Mouse (Mus musculus): ENCODE measurements around the gene Pde3a.

Pde3a gene

DNA sequence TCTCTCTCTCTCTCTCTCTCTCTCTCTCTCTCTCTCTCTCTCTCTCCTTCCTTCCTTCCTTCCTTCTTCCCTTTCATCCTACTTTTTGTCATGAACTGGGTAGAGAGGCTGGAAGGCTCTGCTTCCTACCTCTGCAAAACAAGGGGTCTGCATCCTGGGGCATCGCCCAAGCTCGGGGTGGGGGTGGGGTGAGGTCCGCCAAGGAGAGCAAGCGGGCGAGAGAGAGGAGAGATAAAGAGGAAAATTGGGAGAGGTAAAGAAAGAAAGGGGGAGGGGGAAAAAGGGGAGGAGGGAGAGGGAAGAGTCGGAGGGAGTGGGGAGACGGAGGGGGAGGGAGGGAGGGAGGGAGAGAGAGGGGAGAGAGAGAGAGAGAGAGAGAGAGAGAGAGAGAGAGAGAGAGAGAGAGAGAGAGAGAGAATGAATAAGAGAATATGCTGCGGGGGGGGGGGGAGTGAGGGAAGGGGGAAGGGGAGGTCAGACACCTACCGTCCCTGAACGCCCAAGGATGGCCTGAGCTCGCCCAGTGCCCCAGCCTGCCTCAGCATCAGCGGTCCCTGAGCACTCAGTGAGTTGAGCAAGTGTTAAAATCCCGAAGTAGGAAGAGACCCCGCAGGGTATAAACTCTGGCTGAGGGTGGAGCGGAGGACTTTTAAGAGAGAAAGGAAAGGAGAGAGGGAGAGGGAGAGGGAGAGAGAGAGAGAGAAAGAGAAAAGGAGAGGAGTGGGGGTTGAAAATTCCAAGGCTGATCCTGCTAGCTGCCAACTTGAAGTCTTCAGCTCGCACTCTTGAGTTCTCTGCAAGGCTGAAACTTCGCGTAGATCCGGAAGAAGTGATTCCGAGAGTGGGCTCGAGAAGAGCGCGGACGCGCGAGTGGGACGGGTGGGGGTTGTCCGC, at the start of gene Pde3a:
Pde3a (plus strand) TSS at position 579 of the 894 bp plus-strand sequence.
- DNase-seq (ENCODE audit: low spot score) = no peak

- no peak for DNase-seq (ENCODE audit: low spot score)
Measured at GRCm38 (mm10) chr6:141200173-141200615, 48.9 kb upstream of the Pde3a start.

- DNase-seq (ENCODE audit: low spot score) = no peak
Measured at GRCm38 (mm10) chr6:141207531-141207930, 41.5 kb upstream of the Pde3a start.

GRCm38 (mm10) chr6:141208283-141208872, 40.7 kb upstream of the Pde3a start:
- no peak for DNase-seq (ENCODE audit: low spot score)

- no peak for DNase-seq (ENCODE audit: low spot score)
Measured at GRCm38 (mm10) chr6:141210021-141210420, 39.0 kb upstream of the Pde3a start.

GRCm38 (mm10) chr6:141221081-141221480, 28.0 kb upstream of the Pde3a start:
- DNase-seq (ENCODE audit: low spot score) = no peak

GRCm38 (mm10) chr6:141226851-141227657, 22.0 kb upstream of the Pde3a start:
- DNase-seq (ENCODE audit: low spot score) = no peak

DNA sequence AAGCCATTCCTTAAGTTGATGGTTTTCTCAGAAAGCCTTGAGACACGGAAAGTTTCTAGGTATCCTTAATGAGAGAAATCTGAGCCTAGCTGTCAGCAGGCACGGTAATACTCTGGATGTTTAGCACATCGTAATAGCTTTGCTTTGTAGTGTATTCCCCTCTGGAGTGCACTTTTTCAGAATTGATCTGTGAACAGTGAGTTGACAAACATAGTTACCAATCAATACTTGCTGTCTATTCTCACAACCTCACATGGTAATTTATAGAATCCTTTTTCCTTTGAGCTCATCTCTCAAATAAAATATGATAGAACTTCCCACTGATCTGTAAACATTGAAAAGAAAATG, 21.4 kb upstream of the Pde3a start:
- no peak for DNase-seq (ENCODE audit: low spot score)

GRCm38 (mm10) chr6:141232756-141233382, 16.2 kb upstream of the Pde3a start:
- DNase-seq (ENCODE audit: low spot score) = no peak

DNA sequence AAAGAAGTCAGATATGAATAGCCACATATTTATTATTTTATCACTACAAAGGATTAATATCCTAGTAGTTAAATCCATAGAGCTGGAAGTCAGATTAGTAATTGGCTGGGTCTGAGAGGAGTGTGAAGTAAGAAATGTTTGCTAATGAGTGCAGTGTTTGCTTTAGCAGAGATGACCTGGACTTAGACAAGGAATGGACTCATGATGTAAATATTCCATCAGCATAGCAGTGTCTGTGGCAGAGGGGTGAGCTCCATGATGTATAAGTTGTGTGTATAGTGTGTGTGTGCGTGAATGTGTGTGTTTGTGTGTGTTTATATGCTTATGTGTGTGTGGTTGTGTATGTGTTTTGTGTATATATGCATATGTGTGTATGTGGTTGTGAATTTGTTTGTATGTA, 7.3 kb upstream of the Pde3a start:
- no peak for DNase-seq (ENCODE audit: low spot score)

DNA sequence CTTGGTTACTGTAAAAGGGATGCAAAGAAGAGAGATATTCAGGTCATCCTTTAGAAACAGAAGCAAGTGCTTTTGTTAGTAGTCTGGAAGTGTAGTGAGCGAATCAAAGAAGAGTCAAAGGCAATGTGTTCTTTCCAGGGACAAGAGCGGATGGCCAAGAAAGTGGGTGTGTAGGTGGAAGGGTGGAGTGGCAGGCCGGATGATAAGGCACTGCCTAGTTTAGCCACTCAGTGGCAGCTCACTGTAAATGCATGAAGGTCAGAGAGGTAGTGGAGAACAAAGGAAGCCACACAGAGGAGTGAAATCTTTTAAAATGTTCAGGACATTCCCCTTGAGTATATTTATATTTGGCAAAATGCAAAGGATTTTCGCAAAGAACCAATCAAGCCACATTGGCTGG, 4.0 kb upstream of the Pde3a start:
- DNase-seq (ENCODE audit: low spot score) = no peak

DNA sequence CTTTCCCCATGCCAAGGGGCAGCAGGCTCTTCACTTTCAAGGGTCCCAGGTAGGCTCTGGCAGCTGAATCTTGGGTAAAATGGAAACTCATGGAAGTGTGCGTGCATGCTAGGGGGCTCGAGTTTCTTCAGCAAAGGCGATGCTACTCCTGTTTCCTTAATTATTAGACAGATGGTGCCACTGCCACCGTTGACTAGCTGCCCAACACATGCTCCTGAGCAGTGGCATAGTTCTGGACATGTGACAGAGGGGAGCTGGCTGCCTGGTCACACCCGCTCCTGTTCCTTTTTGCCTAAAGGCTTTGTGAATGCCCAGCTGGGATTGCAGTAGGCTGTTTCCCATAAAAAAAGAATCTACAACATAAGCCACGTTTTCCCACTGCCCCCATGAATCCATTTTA, 2.7 kb upstream of the Pde3a start:
- no peak for DNase-seq (ENCODE audit: low spot score)

DNA sequence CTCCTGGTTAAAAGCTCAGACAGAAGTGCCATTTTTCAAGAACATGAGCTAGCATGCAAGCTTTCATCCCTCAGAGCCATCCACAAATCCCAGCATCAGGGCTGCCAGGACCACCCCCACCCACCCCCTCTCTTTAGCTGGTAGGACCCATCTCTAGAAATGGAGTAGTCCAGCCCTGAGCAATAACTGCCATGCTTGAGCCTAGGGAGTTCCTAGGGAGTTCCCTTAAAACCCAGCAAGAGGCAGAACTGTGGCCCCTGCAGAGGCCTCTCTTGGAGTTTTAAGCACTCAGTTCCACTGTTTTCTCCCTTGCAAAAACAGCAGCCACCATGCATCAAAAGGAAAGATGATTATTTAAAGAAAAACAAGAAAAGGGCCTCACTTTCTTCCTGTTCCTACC, 988 bp upstream of the Pde3a start:
- no peak for DNase-seq (ENCODE audit: low spot score)

DNA sequence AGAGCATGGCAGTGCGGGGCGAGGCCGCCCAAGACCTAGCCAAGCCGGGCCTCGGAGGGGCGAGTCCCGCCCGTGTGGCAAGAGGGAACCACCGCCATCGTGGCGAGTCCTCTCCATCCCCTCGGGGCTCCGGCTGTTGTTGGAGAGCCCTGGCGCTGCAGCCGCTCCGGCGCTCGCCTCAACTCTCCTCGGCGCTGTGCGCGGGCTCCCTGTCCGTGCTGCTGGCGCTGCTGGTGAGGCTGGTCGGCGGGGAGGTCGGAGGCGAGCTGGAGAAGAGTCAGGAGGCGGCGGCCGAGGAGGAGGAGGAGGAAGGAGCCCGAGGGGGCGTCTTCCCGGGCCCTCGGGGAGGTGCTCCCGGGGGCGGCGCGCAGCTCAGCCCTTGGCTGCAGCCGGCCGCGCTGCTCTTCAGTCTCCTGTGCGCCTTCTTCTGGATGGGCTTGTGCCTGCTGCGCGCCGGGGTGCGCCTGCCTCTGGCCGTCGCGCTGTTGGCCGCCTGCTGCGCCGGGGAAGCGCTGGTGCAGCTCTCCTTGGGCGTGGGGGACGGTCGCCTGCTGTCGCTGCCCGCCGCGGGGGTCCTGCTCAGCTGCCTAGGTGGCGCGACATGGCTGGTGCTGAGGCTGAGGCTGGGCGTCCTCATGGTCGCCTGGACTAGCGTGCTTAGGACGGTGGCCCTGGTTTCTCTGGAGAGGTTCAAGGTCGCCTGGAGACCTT, 671 bp downstream of the Pde3a start:
- no peak for DNase-seq (ENCODE audit: low spot score)

DNA sequence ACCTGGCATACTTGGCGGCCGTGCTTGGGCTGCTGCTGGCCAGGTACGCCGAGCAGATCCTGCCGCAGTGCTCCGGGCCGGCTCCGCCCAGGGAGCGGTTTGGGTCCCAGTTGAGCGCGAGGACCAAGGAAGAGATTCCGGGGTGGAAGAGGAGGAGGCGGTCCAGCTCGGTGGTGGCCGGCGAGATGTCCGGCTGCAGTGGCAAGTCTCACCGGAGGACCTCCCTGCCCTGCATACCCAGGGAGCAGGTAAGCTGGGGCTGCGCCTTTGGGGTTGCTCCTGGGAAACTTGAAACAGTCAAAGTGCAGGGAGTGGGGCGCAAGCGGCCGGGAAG, 1.2 kb downstream of the Pde3a start:
- no peak for DNase-seq (ENCODE audit: low spot score)

GRCm38 (mm10) chr6:141250984-141251383, 1.9 kb downstream of the Pde3a start:
- no peak for DNase-seq (ENCODE audit: low spot score)

GRCm38 (mm10) chr6:141252520-141252919, 3.5 kb downstream of the Pde3a start:
- no peak for DNase-seq (ENCODE audit: low spot score)

DNA sequence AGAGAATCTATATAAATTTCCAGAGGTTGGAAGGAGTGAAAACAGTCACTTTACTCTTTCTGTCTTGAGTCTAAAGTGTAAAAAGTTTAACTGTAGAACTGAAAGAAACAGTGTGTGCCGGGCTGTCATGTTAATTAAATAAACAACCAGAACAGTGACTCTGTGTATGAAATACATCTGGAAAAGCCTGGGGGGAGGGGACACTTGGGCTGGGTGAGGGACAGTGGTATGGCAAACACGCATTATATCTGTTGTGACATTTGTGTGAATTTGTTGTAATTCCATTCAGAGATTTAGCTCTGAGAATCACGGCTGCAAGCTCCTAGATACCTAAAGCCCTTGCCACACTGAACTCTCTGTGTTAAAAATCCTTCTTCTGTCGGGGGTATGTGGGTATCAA, 5.9 kb downstream of the Pde3a start:
- DNase-seq (ENCODE audit: low spot score) = no peak

DNA sequence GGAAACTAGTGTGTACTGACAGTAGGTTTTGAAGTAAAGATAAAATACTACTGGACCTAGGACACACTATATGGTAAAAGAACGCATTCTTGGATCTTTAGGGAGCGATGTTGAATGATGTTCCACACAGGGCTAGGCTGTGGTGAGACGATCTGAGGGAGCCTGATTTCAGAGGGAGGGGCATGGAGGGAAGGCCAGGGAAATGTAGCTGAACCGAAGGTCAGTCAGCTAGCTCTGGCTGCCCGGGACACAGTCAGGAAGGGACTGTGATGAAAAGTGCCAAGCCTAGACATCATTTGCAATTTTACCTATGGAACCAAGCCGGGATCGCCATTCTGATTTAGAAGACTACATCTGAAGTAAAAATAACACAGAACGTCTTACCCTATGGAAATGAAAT, 7.8 kb downstream of the Pde3a start:
- no peak for DNase-seq (ENCODE audit: low spot score)

- no peak for DNase-seq (ENCODE audit: low spot score)
Measured at GRCm38 (mm10) chr6:141257434-141258202, 8.5 kb downstream of the Pde3a start.

GRCm38 (mm10) chr6:141265257-141265656, 16.2 kb downstream of the Pde3a start:
- no peak for DNase-seq (ENCODE audit: low spot score)

All from layer of hippocampus, adult 9-10 months (tissue).